24 mouse cellular contexts compared by ENCODE assay signal in the genomic region with DNA sequence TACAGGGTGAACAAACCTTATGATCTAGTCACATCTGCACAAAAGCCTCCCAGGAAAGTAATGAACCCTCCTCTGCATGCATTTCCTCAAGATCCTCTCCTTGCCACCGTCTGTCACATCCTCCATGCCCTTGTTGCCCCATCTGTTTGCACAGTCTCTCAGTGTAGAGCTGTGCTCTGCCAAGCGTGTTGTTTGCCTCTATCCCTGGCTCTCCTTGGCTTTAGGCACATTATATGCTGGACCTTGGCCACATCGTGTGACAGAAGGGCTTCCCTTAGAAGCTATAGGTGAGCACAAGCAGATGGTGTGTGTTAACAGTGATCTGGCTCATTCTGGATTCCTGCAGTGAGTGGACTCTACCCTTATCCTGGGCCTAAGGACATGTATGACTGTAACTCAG. TPM values are rescaled to one million over a fixed set of nuclear protein-coding genes. Genes with fewer than 3 reads are reported as not detected.
DNase-seq lines count a peak whose midpoint lies in the region; ATAC-seq and TF ChIP-seq lines count a peak whose summit lies in the region.
"Had no signal": no experiment of that assay in that cellular context is flagged by ENCODE, and none has a peak within 500 bp of the region (broad histone marks: within the 10 kb centered on the region; RNA-seq: fewer than 3 reads in every experiment).

No protein-coding gene starts in this region.

- no peak overlapping the region for H3K4me2 ChIP-seq in forebrain, embryonic 16.5 days (ENCODE audit: low read length)
- H3K4me2 ChIP-seq in midbrain, postnatal 0 days (ENCODE audit: low read depth, low read length, poor library complexity, severe bottlenecking) = no peak overlapping the region
- no peak overlapping the region for H3K4me2 ChIP-seq in midbrain, embryonic 16.5 days (ENCODE audit: low read length)
- H3K4me2 ChIP-seq: limb, embryonic 12.5 days; liver, embryonic 12.5 days; stomach, embryonic 15.5 days had no signal

- DNase-seq in forebrain, embryonic 10.5 days (ENCODE audit: extremely low spot score, low spot score) = no peak
- DNase-seq in midbrain, postnatal 0 days (ENCODE audit: low spot score) = peak; percentile 78
- peak; percentile 68 for DNase-seq in cerebellum, adult 9-10 months
- DNase-seq in heart, postnatal 10 days = no peak
- DNase-seq in layer of hippocampus, adult 18-20 months (ENCODE audit: low spot score in 2 of 2) = no peak
- DNase-seq: adrenal gland, postnatal 10 days; gastrocnemius, postnatal 25 days; heart, adult 2 months; heart, postnatal 4 days; kidney, adult 18-20 months; kidney, postnatal 36 days; layer of hippocampus, adult 9-11 months; lung, adult 2 months; lung, postnatal 4 days had no signal

- no peak overlapping the region for H3K27ac ChIP-seq in forebrain, embryonic 16.5 days (ENCODE audit: low read length)
- no peak overlapping the region for H3K27ac ChIP-seq in forebrain, embryonic 10.5 days
- no peak overlapping the region for H3K27ac ChIP-seq in midbrain, postnatal 0 days (ENCODE audit: low read depth, low read length)
- no peak overlapping the region for H3K27ac ChIP-seq in midbrain, embryonic 16.5 days (ENCODE audit: low read length)
- H3K27ac ChIP-seq: heart, adult 2 months; limb, embryonic 12.5 days; liver, embryonic 12.5 days; stomach, embryonic 15.5 days had no signal

- no peaks in the 10 kb centered on the region for H3K36me3 ChIP-seq in forebrain, embryonic 16.5 days (ENCODE audit: control insufficient read depth, insufficient read depth)
- H3K36me3 ChIP-seq in forebrain, embryonic 10.5 days (replicated peaks) = no peaks in the 10 kb centered on the region
- no peaks in the 10 kb centered on the region for H3K36me3 ChIP-seq in midbrain, postnatal 0 days (ENCODE audit: insufficient read depth, low read length)
- no peaks in the 10 kb centered on the region for H3K36me3 ChIP-seq in midbrain, embryonic 16.5 days (ENCODE audit: control insufficient read depth, insufficient read depth, low read length)
- H3K36me3 ChIP-seq: G1E; limb, embryonic 12.5 days; liver, embryonic 12.5 days; stomach, embryonic 15.5 days had no signal

- no peak overlapping the region for H3K9ac ChIP-seq in forebrain, embryonic 16.5 days (replicated peaks; ENCODE audit: low read depth, low read length)
- H3K9ac ChIP-seq in midbrain, postnatal 0 days (replicated peaks; ENCODE audit: low read length, poor library complexity, severe bottlenecking) = no peak overlapping the region
- no peak overlapping the region for H3K9ac ChIP-seq in midbrain, embryonic 16.5 days (ENCODE audit: low read depth, low read length)
- H3K9ac ChIP-seq: limb, embryonic 12.5 days; liver, embryonic 12.5 days; stomach, embryonic 15.5 days had no signal

- WGBS in forebrain, embryonic 16.5 days = 68% methylated on average over 3 of the region's 3 CpGs
- WGBS in forebrain, embryonic 10.5 days = 84% methylated on average over 3 of the region's 3 CpGs
- 80% methylated on average over 3 of the region's 3 CpGs for WGBS in midbrain, postnatal 0 days
- 78% methylated on average over 3 of the region's 3 CpGs for WGBS in midbrain, embryonic 16.5 days

- H3K27me3 ChIP-seq in forebrain, embryonic 16.5 days (replicated peaks; ENCODE audit: control insufficient read depth, insufficient read depth, low read length) = no peaks in the 10 kb centered on the region
- no peaks in the 10 kb centered on the region for H3K27me3 ChIP-seq in forebrain, embryonic 10.5 days (ENCODE audit: poor library complexity, severe bottlenecking)
- H3K27me3 ChIP-seq in midbrain, postnatal 0 days (ENCODE audit: insufficient read depth, low read length) = no peaks in the 10 kb centered on the region
- no peaks in the 10 kb centered on the region for H3K27me3 ChIP-seq in midbrain, embryonic 16.5 days (ENCODE audit: control insufficient read depth, insufficient read depth, low read depth, low read length)
- H3K27me3 ChIP-seq: limb, embryonic 12.5 days; liver, embryonic 12.5 days; stomach, embryonic 15.5 days had no signal

- ATAC-seq in forebrain, embryonic 16.5 days = peak; percentile 63; the same call in 1 of the 2 replicates
- ATAC-seq in midbrain, postnatal 0 days (ENCODE audit: low FRiP score) = no peak
- no peak for ATAC-seq in midbrain, embryonic 16.5 days
- ATAC-seq: activated CD4-positive, CD25-positive, alpha-beta regulatory T cell, adult 4 months; liver, embryonic 12.5 days had no signal

- H3K9me3 ChIP-seq in forebrain, embryonic 16.5 days (ENCODE audit: control insufficient read depth, low read length) = no peaks in the 10 kb centered on the region
- no peaks in the 10 kb centered on the region for H3K9me3 ChIP-seq in forebrain, embryonic 10.5 days
- no peaks in the 10 kb centered on the region for H3K9me3 ChIP-seq in midbrain, postnatal 0 days (ENCODE audit: low read length)
- no peaks in the 10 kb centered on the region for H3K9me3 ChIP-seq in midbrain, embryonic 16.5 days (replicated peaks; ENCODE audit: control insufficient read depth, low read length, poor library complexity, severe bottlenecking)
- H3K9me3 ChIP-seq: G1E; limb, embryonic 12.5 days; liver, embryonic 12.5 days; stomach, embryonic 15.5 days had no signal

- H3K4me3 ChIP-seq in forebrain, embryonic 16.5 days (replicated peaks; ENCODE audit: low read length) = no peak overlapping the region
- no peak overlapping the region for H3K4me3 ChIP-seq in forebrain, embryonic 10.5 days
- no peak overlapping the region for H3K4me3 ChIP-seq in midbrain, postnatal 0 days (ENCODE audit: low read depth, low read length)
- no peak overlapping the region for H3K4me3 ChIP-seq in midbrain, embryonic 16.5 days (ENCODE audit: low read depth, low read length)
- H3K4me3 ChIP-seq: heart, adult 2 months; limb, embryonic 12.5 days; liver, embryonic 12.5 days; stomach, embryonic 15.5 days had no signal

- H3K4me1 ChIP-seq in forebrain, embryonic 16.5 days (replicated peaks; ENCODE audit: control insufficient read depth, insufficient read depth, low read length) = no peaks in the 10 kb centered on the region
- peaks cover 7% of the 10 kb centered on the region for H3K4me1 ChIP-seq in forebrain, embryonic 10.5 days
- no peaks in the 10 kb centered on the region for H3K4me1 ChIP-seq in midbrain, postnatal 0 days (ENCODE audit: insufficient read depth, low read length)
- no peaks in the 10 kb centered on the region for H3K4me1 ChIP-seq in midbrain, embryonic 16.5 days (ENCODE audit: control insufficient read depth, insufficient read depth, low read length)
- H3K4me1 ChIP-seq: limb, embryonic 12.5 days; liver, embryonic 12.5 days; stomach, embryonic 15.5 days had no signal

- no peak for TF ChIP-seq CTCF in midbrain, postnatal 0 days (IDR thresholded peaks at IDR 0.05)

- intact Hi-C loops in heart, postnatal 10 days (cut with DNase I) = no loop called here

RNA-seq across cellular contexts. Expression of a gene that starts 26.4 kb away (rescaled TPM):
- polyA plus RNA-seq in forebrain, embryonic 16.5 days (2015; fragmentation: Nextera tagmentation; extraction: Ambion mirVana) = 126 TPM in 2 replicates
- polyA plus RNA-seq in forebrain, embryonic 10.5 days (2016; fragmentation: Nextera tagmentation; extraction: Ambion mirVana) = 127 and 129 TPM in 2 replicates
- 126 and 127 TPM in 2 replicates for total RNA-seq in midbrain, postnatal 0 days (2014; rRNA removed)
- polyA plus RNA-seq in midbrain, postnatal 0 days (2015; fragmentation: Nextera tagmentation; extraction: Ambion mirVana) = 75.1 and 86.0 TPM in 2 replicates
- 90.9 and 98.1 TPM in 2 replicates for polyA plus RNA-seq in midbrain, embryonic 16.5 days (2015; fragmentation: Nextera tagmentation; extraction: Ambion mirVana)
- 10 to 100 TPM; 44.9 to 50.9 TPM for total RNA-seq in heart, postnatal 10 days (2021)
- total RNA-seq in layer of hippocampus, adult 18-20 months (2021) = 10 to 100 TPM; 58.0 to 60.6 TPM

RNA-seq across cellular contexts. Expression of a gene that starts 38.9 kb away (rescaled TPM):
- polyA plus RNA-seq in forebrain, embryonic 16.5 days (2015; fragmentation: Nextera tagmentation; extraction: Ambion mirVana) = 0.32 TPM in 1 of 2 replicates, not detected in the other
- polyA plus RNA-seq in forebrain, embryonic 10.5 days (2016; fragmentation: Nextera tagmentation; extraction: Ambion mirVana) = not detected in 2 replicates
- not detected in 2 replicates for total RNA-seq in midbrain, postnatal 0 days (2014; rRNA removed)
- 0.47 and 0.48 TPM in 2 replicates for polyA plus RNA-seq in midbrain, postnatal 0 days (2015; fragmentation: Nextera tagmentation; extraction: Ambion mirVana)
- not detected in 2 replicates for polyA plus RNA-seq in midbrain, embryonic 16.5 days (2015; fragmentation: Nextera tagmentation; extraction: Ambion mirVana)
- total RNA-seq in heart, postnatal 10 days (2021) = not detected
- not detected for total RNA-seq in layer of hippocampus, adult 18-20 months (2021)
- total RNA-seq: adrenal gland, postnatal 10 days; gastrocnemius, postnatal 25 days; heart, adult 2 months; heart, postnatal 4 days had no signal
- polyA plus RNA-seq: cortical plate, adult 2 months; embryonic facial prominence, embryonic 11.5 days; G1E; heart, adult 2 months; heart, embryonic 14.5 days; limb, embryonic 12.5 days; liver, embryonic 12.5 days; lung, adult 2 months; stomach, embryonic 15.5 days had no signal

Comparison
In these comparisons a context has a peak if more than half of its experiments do, and no peak if none do; other contexts are left out.
1. DNase-seq: peak in midbrain, postnatal 0 days (single experiment) and cerebellum, adult 9-10 months (single experiment); none in forebrain, embryonic 10.5 days (single experiment), heart, postnatal 10 days (0 of 2) and layer of hippocampus, adult 18-20 months (0 of 2).